Mouse (Mus musculus) neural tube, embryonic 15.5 days (tissue): Measurements from ENCODE around the gene Bmp3. TPM values are rescaled to one million over a fixed set of nuclear protein-coding genes. Genes with fewer than 3 reads are reported as not detected.

Source experiments
- ATAC-seq: fragments of 200-750 bp; cut with Nextera tagmentation; 2 replicates; pipeline ENCODE4 v1.8.0; 2017; ENCODE audit warnings: mild to moderate bottlenecking, moderate TSS enrichment, moderate library complexity; ENCODE audit not compliant: low FRiP score
- H3K27ac ChIP-seq: fragments of 300-500 bp; sonication (generic); replicated peaks from 2 replicates; pipeline ENCODE4 v1.5.1; 2015; ENCODE audit warnings: mild to moderate bottlenecking, inconsistent platforms
- H3K27me3 ChIP-seq: fragments of 300-500 bp; sonication (generic); replicated peaks from 2 replicates; pipeline ENCODE4 v1.6.1; 2015; ENCODE audit warnings: inconsistent platforms
- H3K36me3 ChIP-seq: fragments of 300-500 bp; sonication (generic); 2 replicates; pipeline ENCODE4 v1.6.1; 2015; ENCODE audit warnings: inconsistent platforms
- H3K4me1 ChIP-seq: fragments of 300-500 bp; sonication (generic); 2 replicates; pipeline ENCODE4 v1.6.1; 2015; ENCODE audit warnings: inconsistent platforms
- H3K4me2 ChIP-seq: fragments of 300-500 bp; sonication (generic); 2 replicates; pipeline ENCODE4 v1.6.1; 2015; ENCODE audit warnings: inconsistent platforms, mild to moderate bottlenecking, moderate library complexity
- H3K4me3 ChIP-seq: fragments of 300-500 bp; sonication (generic); replicated peaks from 2 replicates; pipeline ENCODE4 v1.5.1; 2015; ENCODE audit warnings: mild to moderate bottlenecking, inconsistent platforms
- H3K9ac ChIP-seq: fragments of 300-500 bp; sonication (generic); replicated peaks from 2 replicates; pipeline ENCODE4 v1.6.1; 2015; ENCODE audit warnings: mild to moderate bottlenecking, inconsistent platforms
- H3K9me3 ChIP-seq: fragments of 300-500 bp; sonication (generic); replicated peaks from 2 replicates; pipeline ENCODE4 v1.6.1; 2016; ENCODE audit warnings: inconsistent platforms
- WGBS: fragments of 180-500 bp; shearing (Covaris S2); methylation state at CpG from one replicate; pipeline ENCODE4 v1.1.7; 2015; ENCODE audit warnings: mixed read lengths; 5-methylcytosine and 5-hydroxymethylcytosine counted together
- polyA plus RNA-seq: library from polyadenylated mRNA; unstranded; fragments of >200 nt; fragmentation: Nextera tagmentation; extraction: Ambion mirVana; gene quantifications from 2 replicates; pipeline ENCODE4 v1.2.1, GENCODE M21; 2015

Gene Bmp3
- polyA plus RNA-seq, 1 experiment from 2014 or later, result 1.7 TPM

- Histone ChIP-seq H3K4me3 (no peak overlapping the region), H3K36me3 (no peaks in the 10 kb centered on the region), H3K4me2 (no peak overlapping the region), H3K9ac (no peak overlapping the region), H3K4me1 (no peaks in the 10 kb centered on the region), H3K27me3 (no peaks in the 10 kb centered on the region), H3K9me3 (0 out of 2 replicates have a peak, but pooled peaks cover 2% of the 10 kb centered on the region), H3K27ac (no peak overlapping the region)
- ATAC-seq, result peak; percentile 55; the same call in 1 of the 2 replicates
- 68% methylated on average over 4 of the region's 4 CpGs for WGBS
Observed at GRCm38 (mm10) chr5:98902339-98902738, 48.1 kb downstream of the Bmp3 start.

GRCm38 (mm10) chr5:98918716-98919115 lies 64.5 kb downstream of the Bmp3 start:
- ATAC-seq, result no peak
- H3K4me2 ChIP-seq, result no peak overlapping the region
- no peaks in the 10 kb centered on the region for H3K36me3 ChIP-seq
- H3K4me3 ChIP-seq, result no peak overlapping the region
- H3K9ac ChIP-seq, result no peak overlapping the region
- no peak overlapping the region for H3K27ac ChIP-seq
- no peaks in the 10 kb centered on the region for H3K4me1 ChIP-seq
- WGBS, result 96% methylated on average over 5 of the region's 5 CpGs
- no peaks in the 10 kb centered on the region for H3K27me3 ChIP-seq
- no peaks in the 10 kb centered on the region for H3K9me3 ChIP-seq

- ATAC-seq, result no peak
- Histone ChIP-seq H3K4me3 (no peak overlapping the region), H3K36me3 (no peaks in the 10 kb centered on the region), H3K4me2 (no peak overlapping the region), H3K9me3 (no peaks in the 10 kb centered on the region), H3K4me1 (no peaks in the 10 kb centered on the region), H3K9ac (no peak overlapping the region), H3K27me3 (no peaks in the 10 kb centered on the region), H3K27ac (no peak overlapping the region)
- WGBS, result 69% methylated on average over 1 of the region's 1 CpGs
Observed at GRCm38 (mm10) chr5:98921608-98922007, 67.4 kb downstream of the Bmp3 start.

- H3K9me3 ChIP-seq, result no peaks in the 10 kb centered on the region
- H3K36me3 ChIP-seq, result no peaks in the 10 kb centered on the region
- no peaks in the 10 kb centered on the region for H3K4me1 ChIP-seq
- no peak overlapping the region for H3K4me2 ChIP-seq
- no peak for ATAC-seq
- H3K9ac ChIP-seq, result no peak overlapping the region
- 95% methylated on average over 3 of the region's 3 CpGs for WGBS
- H3K4me3 ChIP-seq, result no peak overlapping the region
- H3K27me3 ChIP-seq, result no peaks in the 10 kb centered on the region
- H3K27ac ChIP-seq, result no peak overlapping the region
Observed at GRCm38 (mm10) chr5:98922921-98923320, 68.7 kb downstream of the Bmp3 start.

Other genes with a start within 250 kb of the Bmp3 start
- gene Prkg2, start 182.9 kb downstream of the Bmp3 start, polyA plus RNA-seq, result 1.8 and 2.3 TPM in 2 replicates